Mouse (Mus musculus): ENCODE data around the gene Tanc2. TPM values are rescaled to one million over a fixed set of nuclear protein-coding genes. Genes with fewer than 3 reads are reported as not detected.

Tanc2 gene
- total RNA-seq, 2 experiments from 2014 or later: 1.2 to 1.6 TPM

DNA sequence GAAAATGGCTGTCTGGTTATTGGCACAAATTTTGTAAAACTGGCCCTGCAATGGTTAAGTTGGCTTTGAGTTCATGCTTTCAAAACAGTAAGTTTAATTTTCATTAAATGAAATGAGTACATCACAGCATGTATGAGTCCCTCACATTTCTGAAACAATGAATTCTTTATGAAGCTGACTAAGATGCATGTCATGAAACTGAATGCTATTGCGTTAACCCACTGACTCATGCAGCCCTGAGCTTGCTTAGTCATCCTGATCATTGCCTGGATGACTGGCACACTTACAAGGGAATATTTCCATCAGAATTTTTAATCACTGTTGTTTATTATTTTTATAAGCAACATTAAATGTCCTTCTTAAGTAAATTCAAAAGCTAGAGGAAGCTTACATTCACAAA, 233.5 kb downstream of the Tanc2 start:
- ATAC-seq (replicated peaks; ENCODE audit: poor library complexity, severe bottlenecking): no peak

DNA sequence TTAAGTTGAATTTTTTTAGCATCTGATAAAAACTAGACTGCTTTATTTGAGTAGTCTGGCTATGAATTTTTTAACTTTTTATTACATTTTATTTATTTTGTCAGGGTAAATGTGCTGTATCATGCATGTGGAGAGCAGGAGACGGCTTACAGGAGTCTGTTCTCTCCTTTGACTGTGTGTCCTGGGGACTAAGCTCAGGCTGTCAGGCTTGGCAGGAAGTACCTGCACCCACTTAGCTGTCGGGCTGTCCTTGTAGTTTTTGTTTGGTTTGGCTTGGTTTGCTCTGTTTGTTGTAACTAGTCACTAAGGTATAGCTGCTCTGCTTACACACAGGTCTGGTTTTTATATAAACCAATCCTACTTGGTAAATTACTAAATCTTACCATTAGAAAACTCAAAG, 234.0 kb downstream of the Tanc2 start:
- ATAC-seq (replicated peaks; ENCODE audit: poor library complexity, severe bottlenecking): no peak

DNA sequence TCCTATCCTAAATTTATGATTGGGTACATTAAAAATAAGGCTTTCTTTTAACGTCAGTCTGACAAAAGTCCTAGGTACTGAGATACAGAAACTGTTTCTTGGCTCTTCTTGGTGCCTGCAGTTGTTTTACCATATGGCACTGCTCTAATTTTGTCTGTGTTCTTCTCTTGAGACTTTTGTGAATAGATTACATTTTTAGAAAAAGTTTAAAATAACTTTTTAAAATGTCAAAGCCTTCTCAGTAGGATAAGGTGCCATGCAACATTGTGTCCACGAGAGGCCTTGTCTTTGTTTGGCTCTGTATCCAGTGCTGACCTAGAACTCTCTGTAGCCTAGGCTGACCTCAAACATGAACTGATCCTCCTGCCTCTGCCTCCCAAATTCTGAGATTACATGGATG, 238.4 kb downstream of the Tanc2 start:
- ATAC-seq (replicated peaks; ENCODE audit: poor library complexity, severe bottlenecking): no peak

- ATAC-seq (replicated peaks; ENCODE audit: poor library complexity, severe bottlenecking): no peak
These were observed 245.4 kb downstream of the Tanc2 start for GRCm38 (mm10) chr11:105835209-105835608.

GRCm38 (mm10) chr11:105836344-105836891, 246.6 kb downstream of the Tanc2 start:
- no peak for ATAC-seq (replicated peaks; ENCODE audit: poor library complexity, severe bottlenecking)

GRCm38 (mm10) chr11:105837962-105838361, 248.2 kb downstream of the Tanc2 start:
- ATAC-seq (replicated peaks; ENCODE audit: poor library complexity, severe bottlenecking): no peak

- ATAC-seq (replicated peaks; ENCODE audit: poor library complexity, severe bottlenecking): no peak; the same call in 1 of the 2 replicates
These were observed 256.1 kb downstream of the Tanc2 start for GRCm38 (mm10) chr11:105845901-105846300.

- no peak for ATAC-seq (replicated peaks; ENCODE audit: poor library complexity, severe bottlenecking)
These were observed 265.7 kb downstream of the Tanc2 start for GRCm38 (mm10) chr11:105855504-105855903.

DNA sequence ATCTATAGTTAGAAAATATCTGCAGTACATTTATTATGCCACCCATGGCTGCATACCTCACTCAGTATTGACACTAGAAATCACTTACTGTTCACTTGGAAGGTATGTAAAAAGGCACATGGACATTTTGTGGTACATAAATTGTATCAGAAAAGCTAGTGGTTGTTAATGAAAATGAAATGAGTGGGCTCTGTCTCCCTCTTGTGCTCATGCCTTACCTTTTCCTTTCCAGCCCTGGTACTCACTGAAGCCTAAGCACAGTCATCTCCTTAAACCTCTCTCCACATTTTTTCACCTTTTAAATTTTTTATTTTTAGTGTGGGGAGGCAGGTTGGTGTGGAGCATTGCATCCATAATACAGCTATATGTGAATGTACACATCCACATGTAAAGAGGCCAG, 268.3 kb downstream of the Tanc2 start:
- ATAC-seq (replicated peaks; ENCODE audit: poor library complexity, severe bottlenecking): no peak

- ATAC-seq (replicated peaks; ENCODE audit: poor library complexity, severe bottlenecking): no peak
These were observed 295.8 kb downstream of the Tanc2 start for GRCm38 (mm10) chr11:105885558-105885957.

- ATAC-seq (replicated peaks; ENCODE audit: poor library complexity, severe bottlenecking): no peak
These were observed 297.5 kb downstream of the Tanc2 start for GRCm38 (mm10) chr11:105887281-105887680.

- no peak for ATAC-seq (replicated peaks; ENCODE audit: poor library complexity, severe bottlenecking)
These were observed 309.4 kb downstream of the Tanc2 start for GRCm38 (mm10) chr11:105899151-105899550.

- ATAC-seq (replicated peaks; ENCODE audit: poor library complexity, severe bottlenecking): peak; percentile 93
These were observed 311.7 kb downstream of the Tanc2 start for GRCm38 (mm10) chr11:105901501-105901900.

- ATAC-seq (replicated peaks; ENCODE audit: poor library complexity, severe bottlenecking): no peak
These were observed 313.2 kb downstream of the Tanc2 start for GRCm38 (mm10) chr11:105902956-105903355.

DNA sequence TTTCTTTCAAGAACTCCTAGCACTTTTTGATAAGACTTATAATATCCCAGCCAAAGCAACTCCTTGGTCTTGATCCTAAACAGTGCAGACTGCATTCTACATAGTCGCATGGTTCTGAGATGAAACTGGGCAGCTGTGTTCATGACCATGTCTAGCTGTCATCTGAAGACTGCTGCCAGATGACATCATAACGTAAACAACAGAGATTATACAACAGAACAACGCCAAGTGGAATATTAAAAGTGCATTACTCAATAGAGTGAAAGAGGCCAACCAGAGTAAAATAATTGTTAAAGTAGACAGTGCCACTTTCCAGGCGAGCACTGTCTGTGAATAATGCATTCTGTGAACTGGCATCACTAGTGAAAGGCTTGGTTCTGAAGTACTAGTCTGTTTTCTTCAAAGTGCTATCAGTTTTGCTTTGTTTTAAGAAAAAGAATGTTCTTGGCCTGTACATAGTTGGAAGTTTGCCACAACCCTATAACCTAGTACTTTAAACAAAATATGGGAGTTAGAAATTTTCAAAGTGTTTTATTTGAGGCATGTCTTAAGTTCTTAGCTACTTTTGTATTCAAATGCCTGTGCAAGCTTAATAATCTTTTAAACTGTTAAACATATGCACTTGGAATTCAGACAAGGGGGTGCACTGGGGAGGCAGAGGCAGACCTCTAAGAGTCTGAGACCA, 315.9 kb downstream of the Tanc2 start:
- no peak for ATAC-seq (replicated peaks; ENCODE audit: poor library complexity, severe bottlenecking)

GRCm38 (mm10) chr11:105907381-105907780, 317.6 kb downstream of the Tanc2 start:
- peak; percentile 30 for ATAC-seq (replicated peaks; ENCODE audit: poor library complexity, severe bottlenecking)

DNA sequence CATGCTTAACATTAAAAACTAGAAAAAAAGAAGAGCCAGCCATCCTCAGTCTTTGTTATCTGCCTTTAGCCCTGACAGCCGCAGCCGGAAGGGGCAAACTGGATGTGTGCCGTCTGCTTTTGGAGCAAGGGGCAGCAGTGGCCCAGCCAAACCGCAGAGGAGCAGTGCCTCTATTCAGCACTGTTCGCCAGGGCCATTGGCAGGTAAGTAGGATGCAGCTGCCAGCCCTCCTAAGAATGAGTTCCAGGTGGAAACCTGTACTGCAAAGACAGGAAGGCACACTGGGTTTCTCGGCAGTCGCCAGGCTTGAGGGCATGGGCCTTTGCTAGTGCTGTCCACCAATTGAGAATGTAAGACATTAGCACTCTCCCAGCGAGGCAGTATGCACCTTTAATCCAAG, 319.1 kb downstream of the Tanc2 start:
- ATAC-seq (replicated peaks; ENCODE audit: poor library complexity, severe bottlenecking): no peak

GRCm38 (mm10) chr11:105909617-105910016, 319.8 kb downstream of the Tanc2 start:
- ATAC-seq (replicated peaks; ENCODE audit: poor library complexity, severe bottlenecking): no peak

- no peak for ATAC-seq (replicated peaks; ENCODE audit: poor library complexity, severe bottlenecking)
These were observed 321.4 kb downstream of the Tanc2 start for GRCm38 (mm10) chr11:105911149-105911548.

GRCm38 (mm10) chr11:105911592-105912375, 322.0 kb downstream of the Tanc2 start:
- ATAC-seq (replicated peaks; ENCODE audit: poor library complexity, severe bottlenecking): peak; percentile 92

DNA sequence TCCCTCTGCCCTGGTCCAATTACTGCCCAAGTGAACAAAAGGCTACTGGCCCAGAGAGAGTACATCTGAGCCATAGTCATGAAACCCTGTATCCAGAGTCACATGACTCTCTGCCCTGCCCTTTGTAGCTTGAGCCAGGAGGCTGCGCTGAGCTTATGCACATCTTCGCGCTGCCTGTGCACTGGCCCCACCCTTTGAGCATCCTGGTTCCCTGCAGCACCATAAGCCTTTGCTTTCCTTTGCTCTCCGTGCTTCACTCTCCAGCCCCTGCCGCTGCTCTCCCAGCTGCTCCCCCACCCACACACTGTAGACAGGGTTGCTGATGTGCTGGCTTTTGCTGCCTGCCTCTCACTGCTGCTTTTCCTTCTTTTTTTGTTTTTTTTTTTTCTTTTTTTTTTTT, 323.8 kb downstream of the Tanc2 start:
- no peak for ATAC-seq (replicated peaks; ENCODE audit: poor library complexity, severe bottlenecking)
